Mouse (Mus musculus) forebrain, embryonic 16.5 days (tissue): ENCODE measurements around the gene Ldhc. TPM values are rescaled to one million over a fixed set of nuclear protein-coding genes. Genes with fewer than 3 reads are reported as not detected.

Experiments used
- ATAC-seq: fragments of 200-750 bp; cut with Nextera tagmentation; 2 replicates; pipeline ENCODE4 v1.8.0; 2017; ENCODE audit warnings: mild to moderate bottlenecking, moderate library complexity
- H3K27ac ChIP-seq: fragments of 300-500 bp; sonication (generic); 2 replicates; pipeline ENCODE4 v1.5.1; 2014; ENCODE audit warnings: low read length, control low read depth
- H3K27me3 ChIP-seq: fragments of 300-500 bp; sonication (generic); replicated peaks from 2 replicates; pipeline ENCODE4 v1.6.1; 2014; ENCODE audit warnings: low read length; ENCODE audit not compliant: control insufficient read depth, insufficient read depth
- H3K36me3 ChIP-seq: fragments of 300-500 bp; sonication (generic); 2 replicates; pipeline ENCODE4 v1.6.1; 2014; ENCODE audit not compliant: control insufficient read depth, insufficient read depth
- H3K4me1 ChIP-seq: fragments of 300-500 bp; sonication (generic); replicated peaks from 2 replicates; pipeline ENCODE4 v1.6.1; 2014; ENCODE audit warnings: low read length; ENCODE audit not compliant: control insufficient read depth, insufficient read depth
- H3K4me2 ChIP-seq: fragments of 300-500 bp; sonication (generic); 2 replicates; pipeline ENCODE4 v1.6.1; 2014; ENCODE audit warnings: mild to moderate bottlenecking, low read length, control low read depth
- H3K4me3 ChIP-seq: fragments of 300-500 bp; sonication (generic); replicated peaks from 2 replicates; pipeline ENCODE4 v1.5.1; 2014; ENCODE audit warnings: mild to moderate bottlenecking, low read length, control low read depth
- H3K9ac ChIP-seq: fragments of 300-500 bp; sonication (generic); replicated peaks from 2 replicates; pipeline ENCODE4 v1.6.1; 2014; ENCODE audit warnings: low read depth, low read length, control low read depth
- H3K9me3 ChIP-seq: fragments of 300-500 bp; sonication (generic); 2 replicates; pipeline ENCODE4 v1.6.1; 2016; ENCODE audit warnings: low read length; ENCODE audit not compliant: control insufficient read depth
- WGBS: fragments of 180-500 bp; shearing (Covaris S2); extraction: QIAGEN DNeasy Blood & Tissue Kit; methylation state at CpG from one replicate; pipeline ENCODE4 v1.1.7; 2014; 5-methylcytosine and 5-hydroxymethylcytosine counted together
- polyA plus RNA-seq: library from polyadenylated mRNA; unstranded; fragments of >200 nt; fragmentation: Nextera tagmentation; extraction: Ambion mirVana; gene quantifications from 2 replicates; pipeline ENCODE4 v1.2.1, GENCODE M21; 2015

Ldhc gene
- polyA plus RNA-seq, 1 experiment from 2014 or later = 0.20 TPM

GRCm38 (mm10) chr7:46839861-46840260 is 21.1 kb upstream of the Ldhc start:
- H3K4me2 ChIP-seq = no peak overlapping the region
- no peak overlapping the region for H3K9ac ChIP-seq
- no peaks in the 10 kb centered on the region; the same call in 1 of the 2 replicates for H3K27me3 ChIP-seq
- H3K9me3 ChIP-seq = no peaks in the 10 kb centered on the region
- no peaks in the 10 kb centered on the region for H3K36me3 ChIP-seq
- no peak overlapping the region for H3K4me3 ChIP-seq
- WGBS = 66% methylated on average over 5 of the region's 5 CpGs
- H3K4me1 ChIP-seq = peaks cover 26% of the 10 kb centered on the region
- H3K27ac ChIP-seq = no peak overlapping the region
- no peak for ATAC-seq

GRCm38 (mm10) chr7:46840326-46840725 is 20.7 kb upstream of the Ldhc start:
- Histone ChIP-seq H3K9me3 (no peaks in the 10 kb centered on the region), H3K27ac (no peak overlapping the region), H3K9ac (no peak overlapping the region), H3K36me3 (no peaks in the 10 kb centered on the region), H3K4me2 (no peak overlapping the region), H3K4me3 (no peak overlapping the region), H3K4me1 (peaks cover 30% of the 10 kb centered on the region), H3K27me3 (no peaks in the 10 kb centered on the region; the same call in 1 of the 2 replicates)
- no peak for ATAC-seq
- WGBS = 57% methylated on average over 4 of the region's 4 CpGs

- no peak within 1 kb of the TSS for H3K4me2 ChIP-seq
- H3K36me3 ChIP-seq = no peaks in the 10 kb centered on the region
- no peak within 1 kb of the TSS for H3K4me3 ChIP-seq
- H3K9me3 ChIP-seq = no peaks in the 10 kb centered on the region
- peaks cover 32% of the 10 kb centered on the region for H3K4me1 ChIP-seq
- no peaks in the 10 kb centered on the region; the same call in 1 of the 2 replicates for H3K27me3 ChIP-seq
- no peak for ATAC-seq
- no peak within 1 kb of the TSS for H3K9ac ChIP-seq
- whole genome bisulfite sequencing = 34% methylated on average over 6 of the region's 6 CpGs
- no peak within 1 kb of the TSS for H3K27ac ChIP-seq
Measured at GRCm38 (mm10) chr7:46840787-46841525, 20.0 kb upstream of the Ldhc start, which contains the start of gene Ldha. Gene Ldha, plus strand, starts transcription at chr7:46841475.

GRCm38 (mm10) chr7:46842278-46842677 is 18.7 kb upstream of the Ldhc start:
- 33% methylated on average over 4 of the region's 5 CpGs for WGBS

GRCm38 (mm10) chr7:46843576-46843975 is 17.4 kb upstream of the Ldhc start:
- Histone ChIP-seq H3K4me1 (peaks cover 28% of the 10 kb centered on the region), H3K9me3 (no peaks in the 10 kb centered on the region), H3K27me3 (no peaks in the 10 kb centered on the region; the same call in 1 of the 2 replicates), H3K4me3 (no peak overlapping the region), H3K27ac (no peak overlapping the region), H3K9ac (no peak overlapping the region), H3K4me2 (no peak overlapping the region), H3K36me3 (no peaks in the 10 kb centered on the region)
- no peak for ATAC-seq
- WGBS = 96% methylated on average over 4 of the region's 4 CpGs

More at GRCm38 (mm10) chr7:46842278-46842677, 18.7 kb upstream of the Ldhc start:
- no peaks in the 10 kb centered on the region for H3K36me3 ChIP-seq
- H3K4me3 ChIP-seq = no peak overlapping the region
- no peak overlapping the region for H3K9ac ChIP-seq
- peaks cover 37% of the 10 kb centered on the region for H3K4me1 ChIP-seq
- no peak overlapping the region for H3K4me2 ChIP-seq
- ATAC-seq = no peak
- no peaks in the 10 kb centered on the region for H3K9me3 ChIP-seq
- H3K27me3 ChIP-seq = no peaks in the 10 kb centered on the region; the same call in 1 of the 2 replicates
- H3K27ac ChIP-seq = no peak overlapping the region

- H3K4me2 ChIP-seq = peak overlapping the region; percentile 85
- H3K36me3 ChIP-seq = peaks cover 11% of the 10 kb centered on the region
- no peaks in the 10 kb centered on the region; the same call in 1 of the 2 replicates for H3K27me3 ChIP-seq
- peak overlapping the region; percentile 81 for H3K4me3 ChIP-seq
- under 1% methylated on average over 51 of the region's 51 CpGs for WGBS
- H3K27ac ChIP-seq = peak overlapping the region; percentile 85
- H3K4me1 ChIP-seq = peaks cover 18% of the 10 kb centered on the region
- peak overlapping the region; percentile 83 for H3K9ac ChIP-seq
- no peaks in the 10 kb centered on the region for H3K9me3 ChIP-seq
- ATAC-seq = peak; percentile 88
Measured at GRCm38 (mm10) chr7:46845211-46845977, 15.6 kb upstream of the Ldhc start.

GRCm38 (mm10) chr7:46845978-46846485 is 15.0 kb upstream of the Ldhc start:
- WGBS = 0% methylated on average over 36 of the region's 36 CpGs
- H3K9ac ChIP-seq = peak overlapping the region; percentile 83
- H3K4me3 ChIP-seq = peak overlapping the region; percentile 81
- no peaks in the 10 kb centered on the region; the same call in 1 of the 2 replicates for H3K27me3 ChIP-seq
- peaks cover 11% of the 10 kb centered on the region for H3K36me3 ChIP-seq
- H3K9me3 ChIP-seq = no peaks in the 10 kb centered on the region
- peaks cover 18% of the 10 kb centered on the region for H3K4me1 ChIP-seq
- H3K4me2 ChIP-seq = peak overlapping the region; percentile 85
- peak; percentile 24 for ATAC-seq
- H3K27ac ChIP-seq = peak overlapping the region; percentile 85

- Histone ChIP-seq H3K36me3 (peaks cover 11% of the 10 kb centered on the region), H3K4me1 (peaks cover 18% of the 10 kb centered on the region), H3K9ac (peak overlapping the region; percentile 83), H3K4me3 (peak overlapping the region; percentile 81), H3K9me3 (no peaks in the 10 kb centered on the region), H3K27ac (peak overlapping the region; percentile 85), H3K4me2 (peak overlapping the region; percentile 85), H3K27me3 (no peaks in the 10 kb centered on the region)
- WGBS = 1% methylated on average over 28 of the region's 28 CpGs
- peak; percentile 49 for ATAC-seq
Measured at GRCm38 (mm10) chr7:46846486-46847244, 14.3 kb upstream of the Ldhc start.
